Mouse (Mus musculus) forebrain, postnatal 0 days (tissue): ENCODE measurements at regions not wholly inside any gene's neighbourhood (a gene's known extent, or its start where the extent isn't known, plus 50 kb on each side); places are given as distances from the start of the nearest gene placed in this dataset.
A peak's percentile ranks its signal among the peaks of the same experiment; 100 is the strongest.
"Not testable (repeated sequence)": the region's sequence is repeated elsewhere in the genome, so short reads cannot be mapped to it uniquely, and the experiment has no call there.

Experiments used
- ATAC-seq: fragments of 200-750 bp; cut with Nextera tagmentation; 2 replicates; pipeline ENCODE4 v1.8.0; 2017; ENCODE audit warnings: mild to moderate bottlenecking, moderate library complexity
- DNase-seq: peaks from one replicate; pipeline ENCODE4 v3.0.0-alpha.2; 2015
- H3K27ac ChIP-seq: fragments of 300-500 bp; sonication (generic); 2 replicates; pipeline ENCODE4 v1.5.1; 2014; ENCODE audit warnings: low read depth, mild to moderate bottlenecking, antibody characterized with exemption, low read length, moderate library complexity, mixed read lengths
- H3K27me3 ChIP-seq: fragments of 300-500 bp; sonication (generic); 2 replicates; pipeline ENCODE4 v1.6.1; 2014; ENCODE audit warnings: mild to moderate bottlenecking, low read length, mixed read lengths; ENCODE audit not compliant: insufficient read depth
- H3K36me3 ChIP-seq: fragments of 300-500 bp; sonication (generic); 2 replicates; pipeline ENCODE4 v1.6.1; 2014; ENCODE audit warnings: mild to moderate bottlenecking, moderate library complexity; ENCODE audit not compliant: insufficient read depth
- H3K4me1 ChIP-seq: fragments of 300-500 bp; sonication (generic); 2 replicates; pipeline ENCODE4 v1.6.1; 2014; ENCODE audit warnings: antibody characterized with exemption; ENCODE audit not compliant: insufficient read depth
- H3K4me2 ChIP-seq: fragments of 300-500 bp; sonication (generic); 2 replicates; pipeline ENCODE4 v1.6.1; 2014; ENCODE audit warnings: low read depth, mild to moderate bottlenecking, moderate library complexity
- H3K4me3 ChIP-seq: fragments of 300-500 bp; sonication (generic); 2 replicates; pipeline ENCODE4 v1.5.1; 2014; ENCODE audit warnings: low read depth, low read length, mixed read lengths
- H3K9ac ChIP-seq: fragments of 300-500 bp; sonication (generic); 2 replicates; pipeline ENCODE4 v1.6.1; 2014; ENCODE audit warnings: mild to moderate bottlenecking
- H3K9me3 ChIP-seq: fragments of 300-500 bp; sonication (generic); 2 replicates; pipeline ENCODE4 v1.6.1; 2016; ENCODE audit warnings: low read length
- CTCF ChIP-seq: sonication (generic); IDR thresholded peaks from 2 replicates; pipeline ENCODE4 v1.5.1; 2016; ENCODE audit warnings: antibody characterized with exemption, control low read depth, low read depth
- WGBS: fragments of 180-500 bp; shearing (Covaris S2); extraction: QIAGEN DNeasy Blood & Tissue Kit; methylation state at CpG from one replicate; pipeline ENCODE4 v1.1.7; 2014; 5-methylcytosine and 5-hydroxymethylcytosine counted together

- Histone ChIP-seq H3K4me3 (no peak overlapping the region), H3K4me1 (no peaks in the 10 kb centered on the region), H3K27ac (no peak overlapping the region), H3K9ac (no peak overlapping the region), H3K4me2 (no peak overlapping the region), H3K9me3 (no peaks in the 10 kb centered on the region), H3K27me3 (no peaks in the 10 kb centered on the region), H3K36me3 (no peaks in the 10 kb centered on the region)
- no peak for ATAC-seq
- peak; percentile 47 for DNase-seq
- 45% methylated on average over 3 of the region's 3 CpGs for WGBS
- no peak for TF ChIP-seq CTCF
These were observed 81.2 kb upstream of the Atl2 start for GRCm38 (mm10) chr17:79977154-79977571.

GRCm38 (mm10) chr17:79976518-79977100 lies 80.7 kb upstream of the Atl2 start:
- ATAC-seq (no peak), DNase-seq (no peak)
- H3K36me3 ChIP-seq = no peaks in the 10 kb centered on the region
- H3K27ac ChIP-seq = no peak overlapping the region
- H3K4me1 ChIP-seq = no peaks in the 10 kb centered on the region
- peak overlapping the region; percentile 47 for H3K4me2 ChIP-seq
- H3K9me3 ChIP-seq = no peaks in the 10 kb centered on the region
- no peaks in the 10 kb centered on the region for H3K27me3 ChIP-seq
- peak overlapping the region; percentile 25; the same call in 1 of the 2 replicates for H3K4me3 ChIP-seq
- TF ChIP-seq CTCF = no peak
- WGBS = 82% methylated on average over 5 of the region's 5 CpGs
- H3K9ac ChIP-seq = peak overlapping the region; percentile 11; the same call in 1 of the 2 replicates

GRCm38 (mm10) chr17:79975997-79976443 lies 80.1 kb upstream of the Atl2 start:
- Histone ChIP-seq H3K9me3 (no peaks in the 10 kb centered on the region), H3K36me3 (no peaks in the 10 kb centered on the region), H3K27ac (peak overlapping the region; percentile 23; the same call in 1 of the 2 replicates), H3K4me3 (peak overlapping the region; percentile 25), H3K9ac (peak overlapping the region; percentile 11; the same call in 1 of the 2 replicates), H3K4me1 (no peaks in the 10 kb centered on the region), H3K27me3 (no peaks in the 10 kb centered on the region), H3K4me2 (peak overlapping the region; percentile 47)
- TF ChIP-seq CTCF = 0 out of 2 replicates have a peak, but pooled peaks have one; percentile 10
- DNase-seq (peak; percentile 68), ATAC-seq (peak; percentile 93)
- WGBS = 11% methylated on average over 11 of the region's 11 CpGs

GRCm38 (mm10) chr17:79975150-79975757 lies 79.3 kb upstream of the Atl2 start:
- Histone ChIP-seq H3K4me3 (peak overlapping the region; percentile 25; the same call in 1 of the 2 replicates), H3K9ac (0 out of 2 replicates have a peak overlapping the region, but pooled peaks have one; percentile 11), H3K4me2 (peak overlapping the region; percentile 47)
- H3K36me3 ChIP-seq, H3K27me3 ChIP-seq, H3K4me1 ChIP-seq, H3K9me3 ChIP-seq, H3K27ac ChIP-seq: not testable (repeated sequence)
- DNase-seq = peak; percentile 49
- 22% methylated on average over 16 of the region's 16 CpGs for WGBS
- peak; percentile 69 for ATAC-seq

- no peak overlapping the region for H3K27ac ChIP-seq
- TF ChIP-seq CTCF = no peak
- no peak for ATAC-seq
- no peak overlapping the region for H3K9ac ChIP-seq
- no peaks in the 10 kb centered on the region for H3K4me1 ChIP-seq
- H3K9me3 ChIP-seq = no peaks in the 10 kb centered on the region
- no peak overlapping the region for H3K4me2 ChIP-seq
- no peak for DNase-seq
- 84% methylated on average over 8 of the region's 8 CpGs for WGBS
- no peak overlapping the region for H3K4me3 ChIP-seq
- H3K27me3 ChIP-seq = no peaks in the 10 kb centered on the region
- no peaks in the 10 kb centered on the region for H3K36me3 ChIP-seq
These were observed 75.9 kb upstream of the Atl2 start for GRCm38 (mm10) chr17:79971721-79972336.

- TF ChIP-seq CTCF = no peak
- ATAC-seq (no peak), DNase-seq (no peak)
- 39% methylated on average over 7 of the region's 7 CpGs for WGBS
- H3K4me3 ChIP-seq = no peak overlapping the region
- H3K27me3 ChIP-seq = no peaks in the 10 kb centered on the region
- no peak overlapping the region for H3K9ac ChIP-seq
- H3K36me3 ChIP-seq = no peaks in the 10 kb centered on the region
- no peak overlapping the region for H3K4me2 ChIP-seq
- no peaks in the 10 kb centered on the region for H3K4me1 ChIP-seq
- H3K9me3 ChIP-seq = no peaks in the 10 kb centered on the region
- no peak overlapping the region for H3K27ac ChIP-seq
These were observed 73.6 kb upstream of the Atl2 start for GRCm38 (mm10) chr17:79969500-79969972.

GRCm38 (mm10) chr17:79968819-79969218 lies 72.9 kb upstream of the Atl2 start:
- Histone ChIP-seq H3K4me3 (no peak overlapping the region), H3K9ac (no peak overlapping the region), H3K4me2 (no peak overlapping the region), H3K36me3 (no peaks in the 10 kb centered on the region), H3K27me3 (no peaks in the 10 kb centered on the region), H3K9me3 (no peaks in the 10 kb centered on the region), H3K27ac (no peak overlapping the region), H3K4me1 (no peaks in the 10 kb centered on the region)
- TF ChIP-seq CTCF = no peak
- 82% methylated on average over 9 of the region's 9 CpGs for WGBS
- DNase-seq = no peak
- ATAC-seq = no peak
